Mouse (Mus musculus) C2C12 (cell line): ENCODE measurements around the gene Eif1b. TPM values are rescaled to one million over a fixed set of nuclear protein-coding genes. Genes with fewer than 3 reads are reported as not detected.

Experiments used
- H3K27me3 ChIP-seq: one replicate; pipeline ENCODE4 v1.6.1; 2011; ENCODE audit not compliant: control insufficient read depth, insufficient read depth, insufficient read length
- H3K36me3 ChIP-seq: one replicate; pipeline ENCODE4 v1.6.1; 2011; ENCODE audit not compliant: control insufficient read depth, insufficient read depth
- H3K4me3 ChIP-seq: one replicate; pipeline ENCODE4 v1.5.1; 2011; ENCODE audit warnings: mild to moderate bottlenecking, control low read depth; ENCODE audit not compliant: poor library complexity, insufficient read depth, severe bottlenecking
- H3K79me2 ChIP-seq: one replicate; pipeline ENCODE4 v1.6.1; 2011; ENCODE audit not compliant: control insufficient read depth, insufficient read depth
- H3K79me3 ChIP-seq: one replicate; pipeline ENCODE4 v1.6.1; 2011; ENCODE audit warnings: low read depth, control low read depth
- H3ac ChIP-seq: one replicate; pipeline ENCODE3; 2011; ENCODE audit warnings: low read depth; ENCODE audit not compliant: control insufficient read depth, insufficient read length
- CEBPB ChIP-seq: IDR thresholded peaks from one replicate; pipeline ENCODE4 v1.6.1; 2011; ENCODE audit warnings: low read depth, mild to moderate bottlenecking, control low read depth, moderate library complexity
- CTCF ChIP-seq: IDR thresholded peaks from one replicate; pipeline ENCODE4 v1.5.1; 2011; ENCODE audit not compliant: control insufficient read depth, insufficient read depth, insufficient read length
- FOSL1 ChIP-seq: IDR thresholded peaks from one replicate; pipeline ENCODE4 v1.8.0; 2011; ENCODE audit warnings: mild to moderate bottlenecking, low read length; ENCODE audit not compliant: poor library complexity, insufficient read depth, severe bottlenecking
- MAX ChIP-seq: IDR thresholded peaks from one replicate; pipeline ENCODE4 v1.6.1; 2011; ENCODE audit warnings: mild to moderate bottlenecking, control low read depth
- MYOD1 ChIP-seq: IDR thresholded peaks from one replicate; pipeline ENCODE4 v1.6.1; 2011; ENCODE audit warnings: low read depth; ENCODE audit not compliant: control insufficient read depth, insufficient read length
- MYOG ChIP-seq: IDR thresholded peaks from one replicate; pipeline ENCODE4 v1.6.1; 2011; ENCODE audit not compliant: control insufficient read depth, insufficient read length; ENCODE audit errors: extremely low read depth
- USF1 ChIP-seq: IDR thresholded peaks from one replicate; pipeline ENCODE4 v1.6.1; 2011; ENCODE audit warnings: low read depth, mild to moderate bottlenecking, control low read depth, moderate library complexity
- polyA plus RNA-seq: library from polyadenylated mRNA; unstranded; fragments of >200 nt; fragmentation: generic; extraction: Trizol; gene quantifications from one replicate; pipeline ENCODE4 v1.2.1, GENCODE M21; 2012; ENCODE audit warnings: missing spikeins

Eif1b gene
- polyA plus RNA-seq, 1 experiment = 52.6 TPM

GRCm38 (mm10) chr9:120539662-120540251 lies 47.7 kb downstream of the Eif1b start, which contains the start of gene Entpd3:
TSS of gene Entpd3 (plus strand) at chr9:120539818.
- Histone ChIP-seq H3K4me3 (no peak within 1 kb of the TSS), H3K79me3 (no peaks in the 10 kb centered on the region), H3K36me3 (no peaks in the 10 kb centered on the region), H3K79me2 (no peaks in the 10 kb centered on the region), H3K27me3 (no peaks in the 10 kb centered on the region), H3ac (no peak within 1 kb of the TSS)
- TF ChIP-seq FOSL1 (no peak), MAX (no peak), USF1 (no peak), CTCF (no peak), CEBPB (no peak), MYOD1 (no peak), MYOG (no peak)

GRCm38 (mm10) chr9:120541411-120541810 lies 49.4 kb downstream of the Eif1b start:
- Histone ChIP-seq H3K27me3 (no peaks in the 10 kb centered on the region), H3K79me2 (no peaks in the 10 kb centered on the region), H3ac (no peak overlapping the region), H3K4me3 (no peak overlapping the region), H3K36me3 (no peaks in the 10 kb centered on the region), H3K79me3 (no peaks in the 10 kb centered on the region)
- no peak for TF ChIP-seq CTCF
- TF ChIP-seq MYOD1 = no peak
- no peak for TF ChIP-seq FOSL1
- TF ChIP-seq CEBPB = no peak
- TF ChIP-seq MAX = no peak
- no peak for TF ChIP-seq MYOG
- no peak for TF ChIP-seq USF1

- no peak for TF ChIP-seq MYOG
- TF ChIP-seq MYOD1 = no peak
- TF ChIP-seq USF1 = no peak
- TF ChIP-seq MAX = no peak
- no peak for TF ChIP-seq CTCF
- no peak for TF ChIP-seq FOSL1
- no peak for TF ChIP-seq CEBPB
- no peaks in the 10 kb centered on the region for H3K27me3 ChIP-seq
Observed at GRCm38 (mm10) chr9:120542241-120542640, 50.2 kb downstream of the Eif1b start.

More at GRCm38 (mm10) chr9:120542241-120542640, 50.2 kb downstream of the Eif1b start:
- H3K79me3 ChIP-seq = no peaks in the 10 kb centered on the region
- no peaks in the 10 kb centered on the region for H3K79me2 ChIP-seq
- H3K36me3 ChIP-seq = no peaks in the 10 kb centered on the region
- no peak overlapping the region for H3ac ChIP-seq
- H3K4me3 ChIP-seq = no peak overlapping the region

Other genes with a start within 250 kb of the Eif1b start
- not detected for gene Myrip, start 190.7 kb upstream of the Eif1b start, polyA plus RNA-seq
- 0.02 TPM for gene Entpd3, start 47.6 kb downstream of the Eif1b start, polyA plus RNA-seq
- 1,443 TPM for gene Rpl14, start 79.2 kb downstream of the Eif1b start, polyA plus RNA-seq